Mouse (Mus musculus) C2C12 (cell line): ENCODE data around the gene H2-M1. TPM values are rescaled to one million over a fixed set of nuclear protein-coding genes. Genes with fewer than 3 reads are reported as not detected.

ENCODE experiments used
- H3K27me3 ChIP-seq: one replicate; pipeline ENCODE4 v1.6.1; 2011; ENCODE audit not compliant: control insufficient read depth, insufficient read depth, insufficient read length
- H3K36me3 ChIP-seq: one replicate; pipeline ENCODE4 v1.6.1; 2011; ENCODE audit not compliant: control insufficient read depth, insufficient read depth
- H3K4me3 ChIP-seq: one replicate; pipeline ENCODE4 v1.5.1; 2011; ENCODE audit warnings: mild to moderate bottlenecking, control low read depth; ENCODE audit not compliant: poor library complexity, insufficient read depth, severe bottlenecking
- H3K79me2 ChIP-seq: one replicate; pipeline ENCODE4 v1.6.1; 2011; ENCODE audit not compliant: control insufficient read depth, insufficient read depth
- H3K79me3 ChIP-seq: one replicate; pipeline ENCODE4 v1.6.1; 2011; ENCODE audit warnings: low read depth, control low read depth
- H3ac ChIP-seq: one replicate; pipeline ENCODE3; 2011; ENCODE audit warnings: low read depth; ENCODE audit not compliant: control insufficient read depth, insufficient read length
- CEBPB ChIP-seq: IDR thresholded peaks from one replicate; pipeline ENCODE4 v1.6.1; 2011; ENCODE audit warnings: low read depth, mild to moderate bottlenecking, control low read depth, moderate library complexity
- CTCF ChIP-seq: IDR thresholded peaks from one replicate; pipeline ENCODE4 v1.5.1; 2011; ENCODE audit not compliant: control insufficient read depth, insufficient read depth, insufficient read length
- FOSL1 ChIP-seq: IDR thresholded peaks from one replicate; pipeline ENCODE4 v1.8.0; 2011; ENCODE audit warnings: mild to moderate bottlenecking, low read length; ENCODE audit not compliant: poor library complexity, insufficient read depth, severe bottlenecking
- MAX ChIP-seq: IDR thresholded peaks from one replicate; pipeline ENCODE4 v1.6.1; 2011; ENCODE audit warnings: mild to moderate bottlenecking, control low read depth
- MYOD1 ChIP-seq: IDR thresholded peaks from one replicate; pipeline ENCODE4 v1.6.1; 2011; ENCODE audit warnings: low read depth; ENCODE audit not compliant: control insufficient read depth, insufficient read length
- MYOG ChIP-seq: IDR thresholded peaks from one replicate; pipeline ENCODE4 v1.6.1; 2011; ENCODE audit not compliant: control insufficient read depth, insufficient read length; ENCODE audit errors: extremely low read depth
- USF1 ChIP-seq: IDR thresholded peaks from one replicate; pipeline ENCODE4 v1.6.1; 2011; ENCODE audit warnings: low read depth, mild to moderate bottlenecking, control low read depth, moderate library complexity
- long read RNA-seq, 2 experiments: library from polyadenylated mRNA; unstranded; transcript quantifications; one replicate each; pipeline ENCODE4 v2.0.0; 2019 to 2020
- polyA plus RNA-seq: library from polyadenylated mRNA; unstranded; fragments of >200 nt; fragmentation: generic; extraction: Trizol; gene quantifications from one replicate; pipeline ENCODE4 v1.2.1, GENCODE M21; 2012; ENCODE audit warnings: missing spikeins

Gene H2-M1
- not detected for polyA plus RNA-seq
- long read RNA-seq, experiment 1 = 0 reads
- long read RNA-seq, experiment 2 = 0 reads

- H3K79me2 ChIP-seq = no peaks in the 10 kb centered on the region
- H3K4me3 ChIP-seq = no peak within 1 kb of the TSS
- no peak for TF ChIP-seq MYOG
- TF ChIP-seq CTCF = no peak
- no peak for TF ChIP-seq MAX
- no peak for TF ChIP-seq CEBPB
- TF ChIP-seq MYOD1 = no peak
- no peak within 1 kb of the TSS for H3ac ChIP-seq
- no peaks in the 10 kb centered on the region for H3K36me3 ChIP-seq
- no peaks in the 10 kb centered on the region for H3K79me3 ChIP-seq
- H3K27me3 ChIP-seq = no peaks in the 10 kb centered on the region
These were observed at the start of gene H2-M1 for GRCm38 (mm10) chr17:36672119-36672518. H2-M1 (minus strand) TSS chr17:36672219.

DNA sequence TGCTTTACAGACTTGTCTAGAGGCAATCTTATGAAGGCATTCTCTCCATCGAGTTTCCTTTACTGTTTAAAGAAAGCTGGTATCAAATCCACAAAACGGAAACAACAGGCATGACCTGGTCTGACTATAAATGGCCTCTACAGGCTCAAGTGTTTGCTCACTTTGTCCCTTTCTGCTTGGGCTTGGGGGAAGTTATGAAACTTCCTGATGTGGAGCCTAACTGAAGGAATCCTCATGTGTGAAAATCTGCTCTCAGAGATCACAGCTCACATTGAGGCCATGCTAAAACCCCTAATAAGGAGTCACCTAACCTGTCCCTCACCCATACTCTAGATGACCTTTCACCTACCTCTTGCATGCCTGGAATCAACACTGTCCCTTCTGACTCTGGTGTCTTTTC lies 25.7 kb upstream of the H2-M1 start:
- no peaks in the 10 kb centered on the region for H3K27me3 ChIP-seq
- TF ChIP-seq MYOG = no peak
- no peak for TF ChIP-seq MAX
- TF ChIP-seq FOSL1 = no peak
- no peak for TF ChIP-seq USF1
- no peak for TF ChIP-seq CTCF
- no peak for TF ChIP-seq CEBPB
- TF ChIP-seq MYOD1 = no peak
- H3K36me3 ChIP-seq = no peaks in the 10 kb centered on the region
- H3K4me3 ChIP-seq = no peak overlapping the region
- no peaks in the 10 kb centered on the region for H3K79me3 ChIP-seq
- no peaks in the 10 kb centered on the region for H3K79me2 ChIP-seq
- H3ac ChIP-seq = no peak overlapping the region

GRCm38 (mm10) chr17:36642566-36642965 lies 29.5 kb downstream of the H2-M1 start, which contains the start of gene H2-M9:
H2-M9 (minus strand) TSS chr17:36642666.
- H3K27me3 ChIP-seq = no peaks in the 10 kb centered on the region
- no peaks in the 10 kb centered on the region for H3K79me2 ChIP-seq
- no peak within 1 kb of the TSS for H3K4me3 ChIP-seq
- no peak for TF ChIP-seq MAX
- no peak for TF ChIP-seq MYOD1
- no peak for TF ChIP-seq FOSL1
- TF ChIP-seq MYOG = no peak
- no peak for TF ChIP-seq CEBPB
- no peak for TF ChIP-seq CTCF
- TF ChIP-seq USF1 = no peak
- H3K36me3 ChIP-seq = no peaks in the 10 kb centered on the region
- no peaks in the 10 kb centered on the region for H3K79me3 ChIP-seq
- no peak within 1 kb of the TSS for H3ac ChIP-seq

Other genes starting within 250 kb of the H2-M1 start
- not detected for gene H2-M10.4, start 209.9 kb downstream of the H2-M1 start, polyA plus RNA-seq
- not detected for gene H2-M11, start 125.1 kb downstream of the H2-M1 start, polyA plus RNA-seq
- gene H2-M9, start 29.6 kb downstream of the H2-M1 start, polyA plus RNA-seq = not detected
- gene H2-M10.5, start 100.7 kb upstream of the H2-M1 start, polyA plus RNA-seq = not detected
- gene H2-M10.6, start 140.0 kb upstream of the H2-M1 start, polyA plus RNA-seq = not detected
- gene Trim26, start 164.9 kb upstream of the H2-M1 start, polyA plus RNA-seq = 15.0 TPM
- gene Trim15, start 195.0 kb upstream of the H2-M1 start, polyA plus RNA-seq = 0.04 TPM
- not detected for gene Trim10, start 197.4 kb upstream of the H2-M1 start, polyA plus RNA-seq
- not detected for gene Trim40, start 217.9 kb upstream of the H2-M1 start, polyA plus RNA-seq
- gene Trim31, start 225.9 kb upstream of the H2-M1 start, polyA plus RNA-seq = not detected